Mouse (Mus musculus): ENCODE data around the gene Arrdc1.
A peak's percentile ranks its signal among the peaks of the same experiment; 100 is the strongest.

DNA sequence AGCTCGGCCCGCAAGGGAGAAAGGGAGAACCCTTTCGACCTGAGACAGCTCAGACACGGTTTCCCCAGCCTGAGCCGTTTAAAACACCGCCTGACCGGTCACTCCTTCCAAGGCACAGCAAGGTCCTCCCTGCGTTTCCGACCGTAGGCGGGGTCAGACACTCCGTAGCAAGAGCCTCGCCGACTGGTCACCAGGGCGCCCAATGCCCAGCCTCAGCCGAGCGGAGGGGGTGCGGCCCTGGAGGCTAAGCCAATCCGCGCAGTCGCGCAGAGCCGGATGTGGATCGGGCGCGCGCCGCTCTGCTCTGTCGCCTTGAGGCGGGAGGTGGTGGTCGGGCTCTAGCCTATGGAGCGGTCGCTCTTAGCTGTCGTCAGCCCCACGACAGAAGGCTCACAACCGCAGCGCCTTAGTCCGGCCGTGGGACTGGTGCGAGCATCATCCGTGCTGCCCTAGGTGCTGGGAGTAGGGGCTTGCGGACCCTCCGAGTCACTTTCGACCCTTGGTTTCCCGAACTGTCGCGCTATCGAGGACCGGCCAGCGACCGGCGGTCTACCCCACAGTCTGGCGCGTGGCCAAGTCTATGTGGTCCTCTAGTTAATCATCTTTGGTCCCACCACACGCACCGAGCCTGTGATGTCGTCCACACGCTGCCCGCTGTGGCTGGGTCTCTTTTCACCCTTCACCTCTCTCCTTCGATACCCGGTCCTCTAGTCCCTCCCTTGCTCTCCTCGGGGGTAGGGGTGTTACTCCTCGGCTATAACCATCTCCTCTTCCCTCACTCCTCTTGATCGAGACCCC, 40.1 kb upstream of the Arrdc1 start, which contains the start of gene Mrpl41:
- TF ChIP-seq POLR2A (IDR thresholded peaks at IDR 0.05; ENCODE audit: extremely low read depth, insufficient read depth, low read length): peak; percentile 93
- no peak for TF ChIP-seq CTCF (IDR thresholded peaks at IDR 0.05; ENCODE audit: low read depth, low read length)

Data from liver, adult 2 months (tissue).